Mouse (Mus musculus) gastrocnemius, postnatal 14 days (tissue): Measurements from ENCODE around the gene Shmt1. TPM values are rescaled to one million over a fixed set of nuclear protein-coding genes. Genes with fewer than 3 reads are reported as not detected.

ENCODE experiments used
- DNase-seq: peaks from one replicate; pipeline ENCODE4 v3.0.0; 2021; ENCODE audit warnings: mixed read lengths
- intact Hi-C: fragments of 180-260 bp; cut with DNase I; formaldehyde crosslinking; loops from one replicate; pipeline ENCODE4 v1.15.1; 2025; ENCODE audit warnings: low total_unique reads
- total RNA-seq, 2 experiments: library from RNA; stranded (reverse); gene quantifications; 2 replicates each; pipeline ENCODE4 v1.2.3; 2021

Shmt1 gene
- total RNA-seq, 2 experiments from 2014 or later = 19.3 to 21.3 TPM

GRCm38 (mm10) chr11:60808286-60809070 is 3.0 kb downstream of the Shmt1 start:
- peak; percentile 57 for DNase-seq
- intact Hi-C loops = no loop called here

- intact Hi-C loops = no loop called here
These were observed 10.6 kb downstream of the Shmt1 start for GRCm38 (mm10) chr11:60800892-60801291.

GRCm38 (mm10) chr11:60799977-60800376 is 11.5 kb downstream of the Shmt1 start:
- DNase-seq = no peak
- intact Hi-C loops = no loop called here

More at GRCm38 (mm10) chr11:60800892-60801291, 10.6 kb downstream of the Shmt1 start:
- DNase-seq = no peak

GRCm38 (mm10) chr11:60796342-60796741 is 15.2 kb downstream of the Shmt1 start:
- intact Hi-C loops = no loop called here

GRCm38 (mm10) chr11:60790472-60790871 is 21.0 kb downstream of the Shmt1 start:
- intact Hi-C loops = no loop called here
- no peak for DNase-seq

More at GRCm38 (mm10) chr11:60796342-60796741, 15.2 kb downstream of the Shmt1 start:
- no peak for DNase-seq

- intact Hi-C loops = no loop called here
- DNase-seq = peak; percentile 41
These were observed 23.9 kb downstream of the Shmt1 start for GRCm38 (mm10) chr11:60787595-60787994.

- intact Hi-C loops = no loop called here
- DNase-seq = no peak
These were observed 27.2 kb downstream of the Shmt1 start for GRCm38 (mm10) chr11:60784179-60784922.

GRCm38 (mm10) chr11:60779673-60780189 is 31.8 kb downstream of the Shmt1 start:
- intact Hi-C loops = loop anchor here (5.0 kb wide), 1 partner anchor 37 kb away; no protein-coding TSS in a partner anchor

GRCm38 (mm10) chr11:60777801-60778370 is 33.6 kb downstream of the Shmt1 start:
- intact Hi-C loops = loop anchor here (5.0 kb wide), 1 partner anchor 36 kb away; no protein-coding TSS in a partner anchor
- DNase-seq = no peak

More at GRCm38 (mm10) chr11:60779673-60780189, 31.8 kb downstream of the Shmt1 start:
- DNase-seq = no peak

- intact Hi-C loops = loop anchor here (5.0 kb wide), 1 partner anchor 35 kb away; no protein-coding TSS in a partner anchor
- DNase-seq = peak; percentile 74
These were observed 34.4 kb downstream of the Shmt1 start, which contains the start of the genes Top3a and Smcr8 for GRCm38 (mm10) chr11:60776829-60777740. TSS of gene Top3a (minus strand) at chr11:60777365. TSS of gene Smcr8 (plus strand) at chr11:60777524.

GRCm38 (mm10) chr11:60776107-60776828 is 35.2 kb downstream of the Shmt1 start:
- DNase-seq = no peak

GRCm38 (mm10) chr11:60775578-60775977 is 35.9 kb downstream of the Shmt1 start:
- intact Hi-C loops = loop anchor here (5.0 kb wide), 1 partner anchor 33 kb away; no protein-coding TSS in a partner anchor
- no peak for DNase-seq

More at GRCm38 (mm10) chr11:60776107-60776828, 35.2 kb downstream of the Shmt1 start:
- intact Hi-C loops = loop anchor here (5.0 kb wide), 1 partner anchor 34 kb away; no protein-coding TSS in a partner anchor

- no peak for DNase-seq
- intact Hi-C loops = loop anchor here (5.0 kb wide), 1 partner anchor 33 kb away; no protein-coding TSS in a partner anchor
These were observed 36.7 kb downstream of the Shmt1 start for GRCm38 (mm10) chr11:60774841-60775240.

- no peak for DNase-seq
- intact Hi-C loops = no loop called here
These were observed 37.3 kb downstream of the Shmt1 start for GRCm38 (mm10) chr11:60774158-60774689.

- no peak for DNase-seq
These were observed 39.4 kb downstream of the Shmt1 start for GRCm38 (mm10) chr11:60772161-60772560.

GRCm38 (mm10) chr11:60770776-60771175 is 40.7 kb downstream of the Shmt1 start:
- no peak for DNase-seq
- intact Hi-C loops = no loop called here

More at GRCm38 (mm10) chr11:60772161-60772560, 39.4 kb downstream of the Shmt1 start:
- intact Hi-C loops = no loop called here

GRCm38 (mm10) chr11:60769322-60769721 is 42.2 kb downstream of the Shmt1 start:
- DNase-seq = no peak
- intact Hi-C loops = no loop called here
